Mouse (Mus musculus): ENCODE results near the gene Sorcs2. TPM values are rescaled to one million over a fixed set of nuclear protein-coding genes. Genes with fewer than 3 reads are reported as not detected.

Sorcs2 gene
- polyA plus RNA-seq, 1 experiment from 2014 or later, result 9.9 TPM

- no peak overlapping the region for H3K4me2 ChIP-seq (ENCODE audit: low read length)
- H3K36me3 ChIP-seq (ENCODE audit: control insufficient read depth, insufficient read depth, low read length), result peaks cover 92% of the 10 kb centered on the region
- no peaks in the 10 kb centered on the region for H3K9me3 ChIP-seq (ENCODE audit: control insufficient read depth, low read length)
- 92% methylated on average over 5 of the region's 5 CpGs for WGBS
- ATAC-seq (ENCODE audit: insufficient number of reproducible peaks, insufficient read depth, low FRiP score, low read depth), result no peak
- no peak overlapping the region for H3K9ac ChIP-seq (ENCODE audit: low read length)
- no peaks in the 10 kb centered on the region for H3K27me3 ChIP-seq (ENCODE audit: control insufficient read depth, insufficient read depth, low read length)
- peaks cover 4 to 12% of the 10 kb centered on the region in 2 experiments; a peak in 3 of 4 replicates for H3K4me1 ChIP-seq (ENCODE audit: control insufficient read depth in 2 of 2, insufficient read depth in 2 of 2, low read length in 2 of 2)
- no peak overlapping the region for H3K4me3 ChIP-seq (ENCODE audit: control insufficient read depth in 1 of 2, insufficient read depth in 1 of 2, low read depth in 1 of 2, low read length in 2 of 2)
- no peak overlapping the region for H3K27ac ChIP-seq (replicated peaks in 1 of 2; ENCODE audit: control insufficient read depth in 1 of 2, insufficient read depth in 1 of 2, low read depth in 2 of 2, low read length in 2 of 2)
These were observed 417.4 kb downstream of the Sorcs2 start for GRCm38 (mm10) chr5:35980542-35980941.

GRCm38 (mm10) chr5:35975681-35976080, 422.3 kb downstream of the Sorcs2 start:
- Histone ChIP-seq H3K27ac (replicated peaks in 1 of 2; ENCODE audit: control insufficient read depth in 1 of 2, insufficient read depth in 1 of 2, low read depth in 2 of 2, low read length in 2 of 2) (no peak overlapping the region), H3K4me2 (ENCODE audit: low read length) (no peak overlapping the region), H3K4me3 (ENCODE audit: control insufficient read depth in 1 of 2, insufficient read depth in 1 of 2, low read depth in 1 of 2, low read length in 2 of 2) (no peak overlapping the region), H3K4me1 (ENCODE audit: control insufficient read depth in 2 of 2, insufficient read depth in 2 of 2, low read length in 2 of 2) (peaks cover 19 to 30% of the 10 kb centered on the region in 2 experiments), H3K27me3 (ENCODE audit: control insufficient read depth, insufficient read depth, low read length) (no peaks in the 10 kb centered on the region), H3K9ac (ENCODE audit: low read length) (0 out of 2 replicates have a peak overlapping the region, but pooled peaks have one; percentile 21), H3K36me3 (ENCODE audit: control insufficient read depth, insufficient read depth, low read length) (peaks cover 83% of the 10 kb centered on the region), H3K9me3 (ENCODE audit: control insufficient read depth, low read length) (no peaks in the 10 kb centered on the region)
- ATAC-seq (ENCODE audit: insufficient number of reproducible peaks, insufficient read depth, low FRiP score, low read depth), result no peak
- 7% methylated on average over 5 of the region's 5 CpGs for WGBS

- Histone ChIP-seq H3K4me1 (ENCODE audit: control insufficient read depth in 2 of 2, insufficient read depth in 2 of 2, low read length in 2 of 2) (peaks cover 21 to 30% of the 10 kb centered on the region in 2 experiments), H3K4me3 (ENCODE audit: control insufficient read depth in 1 of 2, insufficient read depth in 1 of 2, low read depth in 1 of 2, low read length in 2 of 2) (no peak overlapping the region), H3K27ac (replicated peaks in 1 of 2; ENCODE audit: control insufficient read depth in 1 of 2, insufficient read depth in 1 of 2, low read depth in 2 of 2, low read length in 2 of 2) (peak overlapping the region; percentile 70 to 81), H3K9me3 (ENCODE audit: control insufficient read depth, low read length) (no peaks in the 10 kb centered on the region), H3K27me3 (ENCODE audit: control insufficient read depth, insufficient read depth, low read length) (no peaks in the 10 kb centered on the region), H3K9ac (ENCODE audit: low read length) (peak overlapping the region; percentile 47; the same call in 1 of the 2 replicates), H3K4me2 (ENCODE audit: low read length) (peak overlapping the region; percentile 50), H3K36me3 (ENCODE audit: control insufficient read depth, insufficient read depth, low read length) (peaks cover 83% of the 10 kb centered on the region)
- ATAC-seq (ENCODE audit: insufficient number of reproducible peaks, insufficient read depth, low FRiP score, low read depth), result no peak
- 48% methylated on average over 15 of the region's 15 CpGs for WGBS
These were observed 423.7 kb downstream of the Sorcs2 start for GRCm38 (mm10) chr5:35974265-35974664.

DNA sequence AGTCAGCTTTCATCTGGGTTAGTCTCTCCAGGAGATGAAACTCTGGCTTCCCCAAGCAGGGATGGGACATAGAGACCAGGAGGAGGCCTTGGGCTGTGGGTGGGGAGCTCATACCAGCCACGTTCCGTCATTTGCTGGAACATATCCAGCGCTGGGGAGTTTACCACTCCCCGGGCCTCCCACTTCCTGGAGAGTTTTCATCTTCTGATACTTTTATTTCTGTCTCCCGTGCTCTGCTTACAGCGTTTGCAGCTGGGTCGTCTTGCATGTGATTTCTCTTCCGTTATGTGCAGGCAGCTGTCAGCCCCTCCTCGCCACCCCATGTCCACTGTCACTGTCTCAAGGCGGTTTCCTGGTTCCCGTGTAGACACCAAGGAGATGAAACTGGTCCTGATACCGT, 424.1 kb downstream of the Sorcs2 start:
- ATAC-seq (ENCODE audit: insufficient number of reproducible peaks, insufficient read depth, low FRiP score, low read depth), result peak; percentile 61
- H3K9me3 ChIP-seq (ENCODE audit: control insufficient read depth, low read length), result no peaks in the 10 kb centered on the region
- no peaks in the 10 kb centered on the region for H3K27me3 ChIP-seq (ENCODE audit: control insufficient read depth, insufficient read depth, low read length)
- peak overlapping the region; percentile 47; the same call in 1 of the 2 replicates for H3K9ac ChIP-seq (ENCODE audit: low read length)
- peaks cover 83% of the 10 kb centered on the region for H3K36me3 ChIP-seq (ENCODE audit: control insufficient read depth, insufficient read depth, low read length)
- H3K4me2 ChIP-seq (ENCODE audit: low read length), result peak overlapping the region; percentile 50
- H3K4me1 ChIP-seq (ENCODE audit: control insufficient read depth in 2 of 2, insufficient read depth in 2 of 2, low read length in 2 of 2), result peaks cover 21 to 30% of the 10 kb centered on the region in 2 experiments
- no peak overlapping the region for H3K4me3 ChIP-seq (ENCODE audit: control insufficient read depth in 1 of 2, insufficient read depth in 1 of 2, low read depth in 1 of 2, low read length in 2 of 2)
- H3K27ac ChIP-seq (replicated peaks in 1 of 2; ENCODE audit: control insufficient read depth in 1 of 2, insufficient read depth in 1 of 2, low read depth in 2 of 2, low read length in 2 of 2), result peak overlapping the region; percentile 70 to 81
- WGBS, result 8% methylated on average over 12 of the region's 12 CpGs

- ATAC-seq (ENCODE audit: insufficient number of reproducible peaks, insufficient read depth, low FRiP score, low read depth), result 0 out of 2 replicates have a peak, but pooled peaks have one; percentile 28
- 43% methylated on average over 7 of the region's 7 CpGs for WGBS
- H3K4me3 ChIP-seq (ENCODE audit: control insufficient read depth in 1 of 2, insufficient read depth in 1 of 2, low read depth in 1 of 2, low read length in 2 of 2), result no peak overlapping the region
- no peaks in the 10 kb centered on the region for H3K9me3 ChIP-seq (ENCODE audit: control insufficient read depth, low read length)
- no peak overlapping the region for H3K4me2 ChIP-seq (ENCODE audit: low read length)
- no peaks in the 10 kb centered on the region for H3K27me3 ChIP-seq (ENCODE audit: control insufficient read depth, insufficient read depth, low read length)
- peak overlapping the region in 1 of 2 experiments; percentile 70; a peak in 2 of 4 replicates for H3K27ac ChIP-seq (replicated peaks in 1 of 2; ENCODE audit: control insufficient read depth in 1 of 2, insufficient read depth in 1 of 2, low read depth in 2 of 2, low read length in 2 of 2)
- peaks cover 21 to 30% of the 10 kb centered on the region in 2 experiments for H3K4me1 ChIP-seq (ENCODE audit: control insufficient read depth in 2 of 2, insufficient read depth in 2 of 2, low read length in 2 of 2)
- H3K36me3 ChIP-seq (ENCODE audit: control insufficient read depth, insufficient read depth, low read length), result peaks cover 83% of the 10 kb centered on the region
- H3K9ac ChIP-seq (ENCODE audit: low read length), result peak overlapping the region; percentile 3; the same call in 1 of the 2 replicates
These were observed 425.2 kb downstream of the Sorcs2 start for GRCm38 (mm10) chr5:35972739-35973138.

DNA sequence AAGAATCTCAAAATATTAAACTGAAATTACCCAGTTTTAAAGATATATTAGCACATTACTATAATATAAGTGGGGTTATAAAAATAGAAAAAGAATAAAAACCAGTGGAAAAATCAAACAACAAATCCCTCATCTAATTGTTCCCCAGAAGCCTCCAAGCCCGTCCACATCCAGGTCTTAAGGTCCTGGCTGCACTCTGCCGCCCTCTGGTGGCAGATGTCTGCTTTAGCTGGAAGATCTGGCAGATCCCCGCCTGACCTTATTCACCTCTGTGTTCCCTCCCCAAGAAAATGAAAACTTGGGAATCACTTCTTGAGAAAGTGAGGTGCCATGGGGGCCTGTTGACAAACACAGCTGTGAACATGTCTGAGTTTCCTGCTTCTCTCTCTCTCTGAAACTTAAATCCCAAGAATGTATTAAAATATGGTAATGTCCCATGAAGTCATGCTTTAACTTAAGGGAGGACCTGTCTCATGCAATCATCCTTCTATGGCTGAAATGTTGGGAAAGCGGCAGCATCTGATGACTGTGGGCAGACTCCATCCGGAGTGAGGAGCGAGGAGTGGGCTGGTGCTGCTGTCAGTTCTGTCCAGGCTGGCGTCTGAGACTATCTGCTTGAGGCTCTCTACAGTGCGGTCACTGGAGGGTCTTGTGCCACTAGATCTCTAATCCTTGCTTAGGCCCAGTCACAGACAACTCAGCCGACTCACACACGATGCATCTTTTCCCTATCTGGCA, 425.9 kb downstream of the Sorcs2 start:
- 0 out of 2 replicates have a peak overlapping the region, but pooled peaks have one; percentile 17 for H3K9ac ChIP-seq (ENCODE audit: low read length)
- ATAC-seq (ENCODE audit: insufficient number of reproducible peaks, insufficient read depth, low FRiP score, low read depth), result no peak
- H3K36me3 ChIP-seq (ENCODE audit: control insufficient read depth, insufficient read depth, low read length), result peaks cover 83% of the 10 kb centered on the region
- peak overlapping the region in 1 of 2 experiments; percentile 70; a peak in 2 of 4 replicates for H3K27ac ChIP-seq (replicated peaks in 1 of 2; ENCODE audit: control insufficient read depth in 1 of 2, insufficient read depth in 1 of 2, low read depth in 2 of 2, low read length in 2 of 2)
- no peak overlapping the region for H3K4me2 ChIP-seq (ENCODE audit: low read length)
- no peak overlapping the region for H3K4me3 ChIP-seq (ENCODE audit: control insufficient read depth in 1 of 2, insufficient read depth in 1 of 2, low read depth in 1 of 2, low read length in 2 of 2)
- peaks cover 21 to 30% of the 10 kb centered on the region in 2 experiments for H3K4me1 ChIP-seq (ENCODE audit: control insufficient read depth in 2 of 2, insufficient read depth in 2 of 2, low read length in 2 of 2)
- H3K27me3 ChIP-seq (ENCODE audit: control insufficient read depth, insufficient read depth, low read length), result no peaks in the 10 kb centered on the region
- no peaks in the 10 kb centered on the region for H3K9me3 ChIP-seq (ENCODE audit: control insufficient read depth, low read length)
- WGBS, result 54% methylated on average over 10 of the region's 10 CpGs

DNA sequence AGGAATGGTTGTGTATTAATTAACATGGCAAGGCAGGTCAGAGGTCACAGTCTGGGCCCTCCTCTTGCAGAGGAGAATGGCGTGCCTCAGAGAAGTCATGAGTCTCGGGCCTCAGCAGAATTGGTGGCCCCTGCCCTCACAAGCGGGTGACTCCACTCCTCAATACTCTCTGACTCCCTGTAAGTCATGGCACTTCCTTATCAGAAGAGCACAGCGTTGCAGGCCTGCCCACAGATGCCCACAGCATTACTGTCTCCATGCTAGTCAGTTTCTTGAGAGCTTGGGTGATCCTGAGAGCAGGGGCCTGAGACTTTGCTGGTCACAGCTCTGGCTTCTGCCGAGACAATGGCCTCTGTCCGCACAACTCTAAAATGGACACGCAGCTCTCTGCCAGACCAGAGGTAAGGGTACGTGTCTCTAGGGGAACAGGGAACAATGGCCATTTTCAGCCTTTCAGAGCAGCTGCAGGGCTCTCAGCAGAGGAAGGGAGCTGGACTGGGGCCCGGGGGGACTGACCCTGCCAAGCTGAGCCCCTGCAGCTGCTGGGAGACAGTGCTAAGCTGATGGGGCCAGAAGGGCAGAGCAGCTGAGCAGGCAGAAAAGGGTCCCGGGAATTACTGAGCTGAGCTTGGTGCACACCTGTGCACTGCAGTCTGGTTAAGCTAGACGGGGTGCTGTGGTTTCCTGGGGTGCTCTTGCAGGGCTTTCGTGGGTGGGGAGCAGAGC, 427.4 kb downstream of the Sorcs2 start:
- ATAC-seq (ENCODE audit: insufficient number of reproducible peaks, insufficient read depth, low FRiP score, low read depth), result no peak
- Histone ChIP-seq H3K9ac (ENCODE audit: low read length) (no peak overlapping the region), H3K27ac (replicated peaks in 1 of 2; ENCODE audit: control insufficient read depth in 1 of 2, insufficient read depth in 1 of 2, low read depth in 2 of 2, low read length in 2 of 2) (peak overlapping the region in 1 of 2 experiments; percentile 64; a peak in 2 of 4 replicates), H3K27me3 (ENCODE audit: control insufficient read depth, insufficient read depth, low read length) (no peaks in the 10 kb centered on the region), H3K4me3 (ENCODE audit: control insufficient read depth in 1 of 2, insufficient read depth in 1 of 2, low read depth in 1 of 2, low read length in 2 of 2) (no peak overlapping the region), H3K4me2 (ENCODE audit: low read length) (no peak overlapping the region), H3K4me1 (ENCODE audit: control insufficient read depth in 2 of 2, insufficient read depth in 2 of 2, low read length in 2 of 2) (peaks cover 21 to 28% of the 10 kb centered on the region in 2 experiments), H3K9me3 (ENCODE audit: control insufficient read depth, low read length) (no peaks in the 10 kb centered on the region), H3K36me3 (ENCODE audit: control insufficient read depth, insufficient read depth, low read length) (peaks cover 83% of the 10 kb centered on the region)
- whole genome bisulfite sequencing, result 70% methylated on average over 12 of the region's 12 CpGs

Data from heart, embryonic 14.5 days (tissue).